Mouse (Mus musculus) skeletal muscle tissue, postnatal 0 days (tissue): ENCODE results near the gene 9130023H24Rik. TPM values are rescaled to one million over a fixed set of nuclear protein-coding genes. Genes with fewer than 3 reads are reported as not detected.

Experiments
- polyA plus RNA-seq: library from polyadenylated mRNA; unstranded; fragments of >200 nt; fragmentation: Nextera tagmentation; extraction: Ambion mirVana; gene quantifications from 2 replicates; pipeline ENCODE4 v1.2.1, GENCODE M21; 2015

The 9130023H24Rik gene
- polyA plus RNA-seq: 3.0 and 3.6 TPM in 2 replicates

DNA sequence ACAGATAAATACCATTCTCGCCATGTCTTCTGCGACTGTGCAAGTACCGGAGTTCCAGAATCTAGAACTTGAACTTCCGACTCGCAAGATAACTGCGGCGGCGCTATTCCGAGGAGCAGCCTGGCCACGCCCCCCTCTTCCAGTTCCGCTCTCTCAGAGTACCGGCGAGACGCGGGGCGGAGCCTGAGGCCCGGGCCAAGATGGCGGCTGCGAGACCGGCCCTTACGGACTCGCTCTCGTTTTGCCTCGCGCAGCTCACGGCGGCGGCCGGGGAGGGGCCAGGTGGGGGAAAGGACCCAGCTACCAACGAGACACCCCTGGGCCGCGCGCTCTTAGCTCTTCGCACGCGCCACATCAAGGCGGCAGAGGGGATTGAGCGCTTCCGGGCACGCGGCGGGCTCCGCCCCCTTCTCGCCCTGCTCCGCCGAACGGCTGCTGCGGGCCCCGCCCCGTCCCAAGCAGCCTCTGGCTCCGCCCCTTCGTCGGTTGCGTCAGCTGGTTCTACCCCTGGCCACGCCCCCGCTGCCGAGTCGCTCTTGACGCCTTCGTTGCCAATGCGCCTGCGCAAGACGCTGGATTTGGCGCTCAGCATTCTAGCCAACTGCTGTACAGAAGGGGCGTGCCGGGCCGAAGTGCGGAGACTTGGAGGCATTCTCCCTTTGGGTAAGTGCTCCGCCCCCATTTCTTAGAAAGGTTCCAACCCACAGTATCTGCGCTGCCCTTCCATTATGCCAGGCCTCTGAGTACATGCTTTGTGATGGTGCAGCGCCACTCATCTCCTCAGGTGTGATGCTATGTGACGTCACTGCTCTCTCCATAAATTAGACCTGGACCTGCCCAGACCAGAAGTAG lies at the start of gene 9130023H24Rik:
Gene 9130023H24Rik, minus strand, starts transcription at position 105 of the 852 bp plus-strand sequence.

DNA sequence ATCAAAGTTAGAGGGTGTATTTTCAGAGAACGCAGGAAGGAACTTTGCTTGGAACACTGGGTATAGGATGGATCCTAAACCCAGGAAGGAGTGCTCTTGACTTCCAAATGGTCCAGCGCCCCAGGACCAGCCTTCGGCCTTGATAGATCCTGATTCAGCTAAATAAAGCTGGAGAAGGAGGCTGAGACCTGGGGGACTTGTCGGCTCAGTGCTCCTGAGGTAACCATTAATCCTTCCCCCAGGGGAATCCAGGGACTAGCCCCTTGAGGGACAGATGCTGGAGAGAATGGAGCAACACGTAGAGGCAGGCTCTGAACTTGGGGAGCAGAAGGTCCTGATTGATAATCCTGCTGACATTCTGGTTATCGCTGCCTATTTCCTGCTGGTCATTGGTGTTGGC lies 27.6 kb upstream of the 9130023H24Rik start, which contains the start of gene Slc5a2:
Gene Slc5a2, plus strand, starts transcription at position 247 of the 400 bp plus-strand sequence.

DNA sequence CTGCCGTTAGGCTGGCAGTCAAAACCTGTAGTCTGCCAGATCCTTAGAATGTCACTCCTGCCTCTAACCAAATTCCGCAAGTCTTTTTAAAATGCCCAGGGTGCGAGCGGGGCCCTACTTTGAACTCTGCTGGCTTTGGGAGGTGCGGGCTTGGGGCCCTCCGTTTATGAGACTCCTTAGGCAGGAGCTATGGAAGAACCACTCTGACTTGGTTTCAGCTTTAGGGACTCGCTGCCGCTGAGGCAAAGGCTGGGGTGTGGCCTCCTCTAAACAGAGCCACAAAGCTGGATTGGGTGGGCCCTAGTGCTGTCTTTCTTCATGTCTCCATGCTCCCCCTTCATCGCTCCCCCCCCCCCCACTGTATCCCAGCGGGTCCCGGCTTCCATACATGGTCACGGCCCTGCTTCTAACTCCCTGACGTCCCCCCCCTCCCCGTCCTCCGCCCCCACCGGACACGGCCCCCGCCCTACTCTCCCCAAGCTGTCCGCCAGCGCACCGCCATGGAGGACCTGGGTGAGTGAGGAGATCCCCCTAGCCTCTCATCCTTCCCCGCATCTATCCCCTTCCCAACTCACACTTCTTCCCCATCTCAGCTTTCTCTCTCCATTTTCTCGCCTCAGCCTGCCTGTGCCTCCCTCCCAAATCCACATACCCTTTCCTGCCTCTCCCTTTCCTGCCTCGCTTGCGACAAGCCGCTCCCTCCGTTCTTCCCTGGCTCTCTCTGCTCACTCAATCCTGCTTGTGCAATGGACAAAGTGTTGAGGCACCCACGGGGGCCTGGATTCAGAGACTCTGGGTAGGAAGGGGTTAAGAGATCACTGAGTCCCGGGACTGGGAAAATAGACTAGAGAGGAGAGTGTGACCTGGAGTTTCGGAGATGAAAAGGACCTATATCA lies 8.9 kb upstream of the 9130023H24Rik start, which contains the start of gene Tgfb1i1:
Gene Tgfb1i1, plus strand, starts transcription at position 317 of the 896 bp plus-strand sequence.

DNA sequence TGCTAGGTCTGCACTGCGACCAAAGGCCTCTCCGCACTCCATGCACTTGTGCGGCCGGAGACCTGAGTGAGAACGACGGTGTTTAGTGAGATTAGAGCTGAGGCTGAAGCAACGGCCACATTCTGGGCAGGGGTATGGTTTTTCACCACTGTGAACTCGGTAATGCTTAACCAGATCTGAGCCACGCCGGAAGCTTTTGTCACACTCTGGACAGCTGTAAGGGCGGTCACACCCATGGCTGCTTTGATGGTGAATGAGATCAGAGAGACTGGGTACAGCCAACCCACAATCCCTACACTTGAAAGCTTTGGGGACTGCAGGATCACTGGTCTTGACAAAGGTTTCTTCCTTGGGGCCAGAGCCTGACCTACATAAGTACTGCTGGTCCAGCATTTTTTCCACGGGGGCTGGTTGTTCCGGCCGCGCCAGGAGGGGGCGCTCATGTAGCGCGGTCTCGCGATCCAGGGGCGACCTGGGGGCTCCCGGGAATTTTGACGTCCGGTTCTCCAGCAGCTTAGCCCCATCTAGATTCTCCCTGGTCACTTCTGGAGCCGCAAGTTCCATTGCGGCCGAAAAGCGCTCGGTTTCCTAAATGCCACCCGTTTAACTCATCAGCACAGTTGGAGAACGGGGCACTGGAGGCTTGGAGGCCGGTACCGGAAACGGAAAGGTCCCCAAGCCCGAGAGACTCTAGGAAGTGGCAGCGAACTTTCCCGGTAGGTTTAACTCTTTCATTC lies 807 bp downstream of the 9130023H24Rik start, which contains the start of gene Armc5:
Gene Armc5, plus strand, starts transcription at position 487 of the 737 bp plus-strand sequence.

DNA sequence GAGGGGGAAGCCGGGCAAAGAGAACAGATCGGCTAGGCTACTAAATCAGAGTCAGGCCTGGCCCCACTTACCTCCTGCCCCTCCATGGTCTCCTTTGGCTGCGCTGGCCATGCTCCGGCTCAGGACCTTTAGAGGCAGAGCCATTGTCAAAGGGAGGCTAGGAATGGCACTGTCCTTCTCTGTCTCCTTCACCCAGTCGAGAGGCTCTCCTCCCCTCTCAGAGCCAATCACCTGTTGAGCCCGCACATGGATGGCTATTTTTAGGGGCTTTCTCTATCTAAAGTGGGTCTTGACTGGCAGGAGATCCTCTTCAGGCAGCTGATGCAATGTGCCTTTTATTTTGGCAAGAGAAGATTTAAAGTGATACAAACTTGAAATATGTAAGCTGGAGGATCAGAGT lies 31.7 kb downstream of the 9130023H24Rik start, which contains the start of gene Cox6a2:
Gene Cox6a2, minus strand, starts transcription at position 236 of the 400 bp plus-strand sequence.

Other genes starting within 250 kb of the 9130023H24Rik start
- gene Pycard, start 244.2 kb downstream of the 9130023H24Rik start, polyA plus RNA-seq: 55.0 and 60.4 TPM in 2 replicates
- 49.1 and 51.6 TPM in 2 replicates for gene Trim72, start 234.1 kb downstream of the 9130023H24Rik start, polyA plus RNA-seq
- 1.7 TPM in 2 replicates for gene Itgam, start 175.4 kb downstream of the 9130023H24Rik start, polyA plus RNA-seq
- gene Gm49368, start 175.3 kb downstream of the 9130023H24Rik start, polyA plus RNA-seq: not detected in 2 replicates
- 0.04 and 0.05 TPM in 2 replicates for gene Itgax, start 108.5 kb downstream of the 9130023H24Rik start, polyA plus RNA-seq
- gene Itgad, start 83.7 kb downstream of the 9130023H24Rik start, polyA plus RNA-seq: 0.21 and 0.32 TPM in 2 replicates
- gene Cox6a2, start 31.6 kb downstream of the 9130023H24Rik start, polyA plus RNA-seq: 1,575 and 2,022 TPM in 2 replicates
- 7.5 and 8.2 TPM in 2 replicates for gene Armc5, start 689 bp downstream of the 9130023H24Rik start, polyA plus RNA-seq
- 51.5 and 58.6 TPM in 2 replicates for gene Tgfb1i1, start 8.8 kb upstream of the 9130023H24Rik start, polyA plus RNA-seq
- 0.14 TPM in 1 of 2 replicates, not detected in the other for gene Slc5a2, start 27.6 kb upstream of the 9130023H24Rik start, polyA plus RNA-seq
- 7.9 and 11.3 TPM in 2 replicates for gene BC017158, start 60.1 kb upstream of the 9130023H24Rik start, polyA plus RNA-seq
- gene Rgs10, start 180.7 kb upstream of the 9130023H24Rik start, polyA plus RNA-seq: 11.3 and 13.4 TPM in 2 replicates
- gene Tial1, start 223.7 kb upstream of the 9130023H24Rik start, polyA plus RNA-seq: 14.1 and 15.7 TPM in 2 replicates